Mouse (Mus musculus) heart, postnatal 4 days (tissue): Measurements from ENCODE around the gene Chrm3. TPM values are rescaled to one million over a fixed set of nuclear protein-coding genes. Genes with fewer than 3 reads are reported as not detected.

Source experiments
- DNase-seq: peaks from one replicate; pipeline ENCODE4 v3.0.0; 2021
- total RNA-seq, 2 experiments: library from RNA; stranded (reverse); gene quantifications; 2 replicates each; pipeline ENCODE4 v1.2.3; 2021

The Chrm3 gene
- total RNA-seq, 2 experiments from 2014 or later = 1.6 to 1.8 TPM

- no peak for DNase-seq
Observed at GRCm38 (mm10) chr13:10235391-10236169, 125.1 kb downstream of the Chrm3 start.

- DNase-seq = no peak
Observed at GRCm38 (mm10) chr13:10220403-10220802, 140.2 kb downstream of the Chrm3 start.

GRCm38 (mm10) chr13:10212112-10212511, 148.5 kb downstream of the Chrm3 start:
- no peak for DNase-seq

- no peak for DNase-seq
Observed at GRCm38 (mm10) chr13:10210522-10211244, 150.0 kb downstream of the Chrm3 start.

- DNase-seq = no peak
Observed at GRCm38 (mm10) chr13:10199206-10199956, 161.3 kb downstream of the Chrm3 start.

- DNase-seq = no peak
Observed at GRCm38 (mm10) chr13:10189829-10190228, 170.8 kb downstream of the Chrm3 start.

GRCm38 (mm10) chr13:10187926-10188325, 172.7 kb downstream of the Chrm3 start:
- DNase-seq = no peak

- no peak for DNase-seq
Observed at GRCm38 (mm10) chr13:10183837-10184236, 176.8 kb downstream of the Chrm3 start.

- DNase-seq = no peak
Observed at GRCm38 (mm10) chr13:10182756-10183155, 177.9 kb downstream of the Chrm3 start.

- no peak for DNase-seq
Observed at GRCm38 (mm10) chr13:10170529-10170928, 190.1 kb downstream of the Chrm3 start.

GRCm38 (mm10) chr13:10163354-10163753, 197.3 kb downstream of the Chrm3 start:
- no peak for DNase-seq

- DNase-seq = no peak
Observed at GRCm38 (mm10) chr13:10157496-10157895, 203.2 kb downstream of the Chrm3 start.

- no peak for DNase-seq
Observed at GRCm38 (mm10) chr13:10140573-10140972, 220.1 kb downstream of the Chrm3 start.

- no peak for DNase-seq
Observed at GRCm38 (mm10) chr13:10138878-10139277, 221.8 kb downstream of the Chrm3 start.

- no peak for DNase-seq
Observed at GRCm38 (mm10) chr13:10131064-10131463, 229.6 kb downstream of the Chrm3 start.

- DNase-seq = no peak
Observed at GRCm38 (mm10) chr13:10112211-10112610, 248.4 kb downstream of the Chrm3 start.

- no peak for DNase-seq
Observed at GRCm38 (mm10) chr13:10109542-10109941, 251.1 kb downstream of the Chrm3 start.

GRCm38 (mm10) chr13:10107331-10107730, 253.3 kb downstream of the Chrm3 start:
- no peak for DNase-seq

- no peak for DNase-seq
Observed at GRCm38 (mm10) chr13:10090778-10091177, 269.9 kb downstream of the Chrm3 start.

- no peak for DNase-seq
Observed at GRCm38 (mm10) chr13:10086336-10086735, 274.3 kb downstream of the Chrm3 start.

- no peak for DNase-seq
Observed at GRCm38 (mm10) chr13:10081896-10082426, 278.7 kb downstream of the Chrm3 start.

GRCm38 (mm10) chr13:10071165-10071564, 289.5 kb downstream of the Chrm3 start:
- DNase-seq = peak; percentile 22
